ENCODE assay signal across 8 mouse cellular contexts in genomic region chr2:150217600-150218362, GRCm38 (mm10). TPM values are rescaled to one million over a fixed set of nuclear protein-coding genes. Genes with fewer than 3 reads are reported as not detected.
DNase-seq lines count a peak whose midpoint lies in the region; ATAC-seq and TF ChIP-seq lines count a peak whose summit lies in the region.
"Not testable (repeated sequence)": the region's sequence is repeated elsewhere in the genome, so short reads cannot be mapped to it uniquely, and the experiment has no call there.

Gene Zfp937 (plus strand): TSS chr2:150218073.

- H3K9me3 ChIP-seq in hindbrain, embryonic 15.5 days, result not testable (repeated sequence)

- not testable (repeated sequence) for TF ChIP-seq CTCF in gastrocnemius, adult 2 months (IDR thresholded peaks at IDR 0.05)

- not testable (repeated sequence) for H3K36me3 ChIP-seq in hindbrain, embryonic 15.5 days

- H3K9ac ChIP-seq in hindbrain, embryonic 15.5 days, result peak within 1 kb of the TSS; percentile 48

- WGBS in hindbrain, embryonic 15.5 days, result 0% methylated on average over 15 of the region's 15 CpGs

- DNase-seq in NIH3T3 (ENCODE audit: low read depth), result peak; percentile 85
- peak; percentile 35 to 63 for DNase-seq in cerebellum, postnatal 4 days (ENCODE audit: low spot score in 2 of 2)
- peak; percentile 81 for DNase-seq in gastrocnemius, adult 2 months
- DNase-seq in layer of hippocampus, postnatal 25 days (ENCODE audit: extremely low spot score in 1 of 2, low spot score in 1 of 2), result peak; percentile 54 to 56
- peak; percentile 84 for DNase-seq in lung, postnatal 10 days
- peak; percentile 44 for DNase-seq in ovary, postnatal 14 days (ENCODE audit: low spot score)
- peak; percentile 46 for DNase-seq in thymus, postnatal 25 days

- peak within 1 kb of the TSS; percentile 51; the same call in 1 of the 2 replicates for H3K27ac ChIP-seq in gastrocnemius, adult 2 months
- peak within 1 kb of the TSS; percentile 67; the same call in 1 of the 2 replicates for H3K27ac ChIP-seq in hindbrain, embryonic 15.5 days (replicated peaks)

- intact Hi-C loops in gastrocnemius, adult 2 months (cut with DNase I), result not testable (repeated sequence)

- H3K27me3 ChIP-seq in hindbrain, embryonic 15.5 days, result not testable (repeated sequence)

- H3K4me3 ChIP-seq in gastrocnemius, adult 2 months, result peak within 1 kb of the TSS; percentile 70
- peak within 1 kb of the TSS; percentile 48 for H3K4me3 ChIP-seq in hindbrain, embryonic 15.5 days

- H3K4me1 ChIP-seq in hindbrain, embryonic 15.5 days (replicated peaks), result not testable (repeated sequence)

- peak within 1 kb of the TSS; percentile 56 for H3K4me2 ChIP-seq in hindbrain, embryonic 15.5 days

- peak; percentile 100 for ATAC-seq in hindbrain, embryonic 15.5 days (ENCODE audit: low FRiP score, low read depth)

RNA-seq across cellular contexts. Expression of gene Zfp937, which starts in this region (rescaled TPM):
- total RNA-seq in gastrocnemius, adult 2 months (2021), result 1 to 10 TPM; 1.4 to 2.0 TPM
- polyA plus RNA-seq in hindbrain, embryonic 15.5 days (2015; fragmentation: Nextera tagmentation; extraction: Ambion mirVana), result 10.7 and 11.4 TPM in 2 replicates
- total RNA-seq in layer of hippocampus, postnatal 25 days (2021), result 10 to 100 TPM in 1 of 2 experiments, 1 to 10 TPM in 1; 8.8 to 11.3 TPM

Comparison
In these comparisons a context has a peak if more than half of its experiments do, and no peak if none do; other contexts are left out.
1. Peak in every context shown above with its lines: DNase-seq, ATAC-seq, H3K4me3 ChIP-seq and H3K27ac ChIP-seq.